Mouse (Mus musculus) monocyte, adult 5-6 weeks (primary cell): ENCODE results near the gene Jup. TPM values are rescaled to one million over a fixed set of nuclear protein-coding genes. Genes with fewer than 3 reads are reported as not detected.
"Not testable (repeated sequence)": the region's sequence is repeated elsewhere in the genome, so short reads cannot be mapped to it uniquely, and the experiment has no call there.

ENCODE experiments used
- ATAC-seq: fragments of 153-309, 156-312 bp; replicated peaks from 2 replicates; pipeline ENCODE4 v1.8.0; 2017; ENCODE audit warnings: mild to moderate bottlenecking; ENCODE audit not compliant: low TSS enrichment, insufficient number of reproducible peaks, severe bottlenecking, poor library complexity, low FRiP score
- total RNA-seq: library from RNA; stranded (forward); fragments of 200-1000, 200-491, 200-594 nt; gene quantifications from 3 replicates; pipeline ENCODE4 v1.2.3, GENCODE M21; 2017

Gene Jup
- total RNA-seq, 1 experiment from 2014 or later: 28.8 TPM

GRCm38 (mm10) chr11:100371981-100372558, 25.5 kb downstream of the Jup start:
- ATAC-seq: no peak

GRCm38 (mm10) chr11:100369822-100370221, 27.7 kb downstream of the Jup start:
- no peak for ATAC-seq

GRCm38 (mm10) chr11:100369145-100369544, 28.4 kb downstream of the Jup start:
- no peak for ATAC-seq

GRCm38 (mm10) chr11:100362979-100363562, 34.5 kb downstream of the Jup start:
- ATAC-seq: 0 out of 2 replicates have a peak, but pooled peaks have one; percentile 26

GRCm38 (mm10) chr11:100362209-100362978, 35.2 kb downstream of the Jup start:
- peak; percentile 76 for ATAC-seq

- ATAC-seq: not testable (repeated sequence)
These were observed 36.5 kb downstream of the Jup start for GRCm38 (mm10) chr11:100361059-100361458.

- ATAC-seq: no peak
These were observed 37.4 kb downstream of the Jup start for GRCm38 (mm10) chr11:100360175-100360574.

- no peak for ATAC-seq
These were observed 40.2 kb downstream of the Jup start for GRCm38 (mm10) chr11:100357408-100357807.

GRCm38 (mm10) chr11:100356819-100357211, 40.7 kb downstream of the Jup start:
- ATAC-seq: no peak

GRCm38 (mm10) chr11:100355972-100356818, 41.4 kb downstream of the Jup start, which contains the start of gene Hap1:
Gene Hap1 (minus strand): TSS chr11:100356128.
- ATAC-seq: 0 out of 2 replicates have a peak, but pooled peaks have one; percentile 32

GRCm38 (mm10) chr11:100355151-100355951, 42.2 kb downstream of the Jup start:
- no peak for ATAC-seq

GRCm38 (mm10) chr11:100352076-100352857, 45.3 kb downstream of the Jup start:
- ATAC-seq: no peak

- ATAC-seq: no peak
These were observed 53.3 kb downstream of the Jup start for GRCm38 (mm10) chr11:100344269-100344668.

- no peak for ATAC-seq
These were observed 61.8 kb downstream of the Jup start for GRCm38 (mm10) chr11:100335731-100336130.

- no peak for ATAC-seq
These were observed 63.6 kb downstream of the Jup start, which contains the start of gene Gast for GRCm38 (mm10) chr11:100333944-100334457. Gene Gast (plus strand): TSS chr11:100334407.

- ATAC-seq: no peak
These were observed 64.6 kb downstream of the Jup start for GRCm38 (mm10) chr11:100332766-100333515.
